Mouse (Mus musculus) C2C12 (cell line): ENCODE measurements around the gene Trp73.

ENCODE experiments used
- CEBPB ChIP-seq: IDR thresholded peaks from one replicate; pipeline ENCODE4 v1.6.1; 2011; ENCODE audit warnings: low read depth, mild to moderate bottlenecking, control low read depth, moderate library complexity
- CTCF ChIP-seq: IDR thresholded peaks from one replicate; pipeline ENCODE4 v1.5.1; 2011; ENCODE audit not compliant: control insufficient read depth, insufficient read depth, insufficient read length
- FOSL1 ChIP-seq: IDR thresholded peaks from one replicate; pipeline ENCODE4 v1.8.0; 2011; ENCODE audit warnings: mild to moderate bottlenecking, low read length; ENCODE audit not compliant: poor library complexity, insufficient read depth, severe bottlenecking
- MAX ChIP-seq: IDR thresholded peaks from one replicate; pipeline ENCODE4 v1.6.1; 2011; ENCODE audit warnings: mild to moderate bottlenecking, control low read depth
- MYOD1 ChIP-seq: IDR thresholded peaks from one replicate; pipeline ENCODE4 v1.6.1; 2011; ENCODE audit warnings: low read depth; ENCODE audit not compliant: control insufficient read depth, insufficient read length
- MYOG ChIP-seq: IDR thresholded peaks from one replicate; pipeline ENCODE4 v1.6.1; 2011; ENCODE audit not compliant: control insufficient read depth, insufficient read length; ENCODE audit errors: extremely low read depth
- USF1 ChIP-seq: IDR thresholded peaks from one replicate; pipeline ENCODE4 v1.6.1; 2011; ENCODE audit warnings: low read depth, mild to moderate bottlenecking, control low read depth, moderate library complexity

- TF ChIP-seq CTCF (no peak), MYOD1 (no peak), FOSL1 (no peak), MYOG (no peak), USF1 (no peak), CEBPB (no peak), MAX (no peak)
Measured at GRCm38 (mm10) chr4:154103912-154104311, 36.1 kb downstream of the Trp73 start.
